Mouse (Mus musculus): ENCODE data around the gene Vwce.

- TF ChIP-seq CTCF (IDR thresholded peaks at IDR 0.05; ENCODE audit: extremely low read depth, insufficient read depth, insufficient read length, insufficient replicate concordance) = peak; percentile 58; the same call in 1 of the 2 replicates
- TF ChIP-seq POLR2A (IDR thresholded peaks at IDR 0.05; ENCODE audit: low read depth, low read length) = no peak
These were observed 76.1 kb downstream of the Vwce start for GRCm38 (mm10) chr19:10710088-10710511.

All from spleen, adult 2 months (tissue).